Mouse (Mus musculus) megakaryocyte progenitor cell, adult 5-6 weeks (primary cell): Measurements from ENCODE around the gene Phgr1. TPM values are rescaled to one million over a fixed set of nuclear protein-coding genes. Genes with fewer than 3 reads are reported as not detected.

Source experiments
- ATAC-seq: replicated peaks from 2 replicates; pipeline ENCODE4 v1.8.0; 2016; ENCODE audit warnings: mild to moderate bottlenecking, moderate TSS enrichment, inconsistent platforms; ENCODE audit not compliant: poor library complexity
- total RNA-seq, 2 experiments: library from RNA; stranded (forward) in 1 of 2; stranded (reverse) in 1 of 2; fragments of 157-497, 149-512 nt in 1 of 2; fragments of 200-1000 nt in 1 of 2; gene quantifications; 2 replicates each; pipeline versions ENCODE4 v1.2.3 to v1.2.4; 2015 to 2017

The Phgr1 gene
- total RNA-seq, 2 experiments from 2014 or later: not detected

- no peak for ATAC-seq
Observed at GRCm38 (mm10) chr2:118749341-118749884, 23.2 kb upstream of the Phgr1 start.

GRCm38 (mm10) chr2:118750476-118750875 is 22.1 kb upstream of the Phgr1 start:
- ATAC-seq: no peak

- no peak for ATAC-seq
Observed at GRCm38 (mm10) chr2:118751896-118752791, 20.4 kb upstream of the Phgr1 start.

DNA sequence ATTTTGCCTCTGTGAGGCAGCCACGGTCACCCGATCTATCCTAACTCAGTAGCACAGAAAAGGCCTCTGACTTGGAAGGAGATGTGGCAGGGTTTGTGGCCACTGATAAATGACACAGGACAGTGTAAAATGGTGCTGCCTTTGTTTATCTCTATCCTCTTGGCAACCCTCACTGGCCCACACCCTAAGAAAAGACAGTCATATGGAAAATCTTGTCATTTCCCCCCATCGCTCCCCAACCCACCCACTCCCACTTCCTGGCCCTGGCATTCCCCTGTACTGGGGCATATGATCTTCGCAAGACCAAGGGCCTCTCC is 19.8 kb upstream of the Phgr1 start:
- ATAC-seq: peak; percentile 72

GRCm38 (mm10) chr2:118754143-118754542 is 18.4 kb upstream of the Phgr1 start:
- no peak for ATAC-seq

- ATAC-seq: no peak
Observed at GRCm38 (mm10) chr2:118755407-118755806, 17.2 kb upstream of the Phgr1 start.

DNA sequence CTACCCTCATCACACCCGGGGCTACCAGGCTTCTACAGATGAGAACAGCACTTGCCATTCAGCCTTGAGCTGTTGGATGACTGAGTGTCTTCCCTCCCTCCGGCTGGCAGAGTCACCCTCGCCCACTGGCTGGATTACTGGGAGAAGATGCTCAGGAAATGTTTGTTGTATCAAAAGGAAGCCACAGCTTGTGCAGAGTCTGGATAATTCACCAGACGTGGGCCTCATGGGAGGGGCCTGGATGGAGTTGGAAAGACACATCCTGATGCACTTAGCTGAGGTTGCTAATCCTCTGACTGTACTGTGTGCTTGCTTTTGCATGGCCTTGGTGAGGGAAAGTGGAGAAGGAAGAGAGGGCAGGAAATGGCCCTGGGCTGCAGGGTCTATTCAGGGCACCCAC is 16.5 kb upstream of the Phgr1 start:
- no peak for ATAC-seq

DNA sequence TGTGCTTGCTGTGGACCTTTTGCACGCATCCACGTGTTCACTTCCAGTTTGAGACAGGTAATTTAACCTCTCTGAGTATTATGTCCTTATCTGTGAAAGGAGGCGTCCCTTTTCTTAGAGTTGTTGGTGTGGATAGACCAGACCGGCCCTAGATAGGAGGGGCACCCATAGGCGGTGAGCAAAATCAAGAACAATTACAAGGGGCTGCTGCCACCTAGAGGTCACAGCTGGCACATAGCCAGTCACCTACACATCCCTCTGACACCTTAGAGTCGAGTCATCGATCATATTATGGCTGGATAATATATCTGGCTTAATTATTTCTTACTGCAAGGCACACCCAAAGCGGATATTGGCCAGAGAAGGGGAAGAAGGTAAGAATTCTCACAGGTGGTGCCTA is 12.7 kb upstream of the Phgr1 start:
- ATAC-seq: peak; percentile 68

GRCm38 (mm10) chr2:118760311-118761025 is 12.1 kb upstream of the Phgr1 start:
- no peak for ATAC-seq

GRCm38 (mm10) chr2:118761358-118761757 is 11.2 kb upstream of the Phgr1 start:
- no peak for ATAC-seq

DNA sequence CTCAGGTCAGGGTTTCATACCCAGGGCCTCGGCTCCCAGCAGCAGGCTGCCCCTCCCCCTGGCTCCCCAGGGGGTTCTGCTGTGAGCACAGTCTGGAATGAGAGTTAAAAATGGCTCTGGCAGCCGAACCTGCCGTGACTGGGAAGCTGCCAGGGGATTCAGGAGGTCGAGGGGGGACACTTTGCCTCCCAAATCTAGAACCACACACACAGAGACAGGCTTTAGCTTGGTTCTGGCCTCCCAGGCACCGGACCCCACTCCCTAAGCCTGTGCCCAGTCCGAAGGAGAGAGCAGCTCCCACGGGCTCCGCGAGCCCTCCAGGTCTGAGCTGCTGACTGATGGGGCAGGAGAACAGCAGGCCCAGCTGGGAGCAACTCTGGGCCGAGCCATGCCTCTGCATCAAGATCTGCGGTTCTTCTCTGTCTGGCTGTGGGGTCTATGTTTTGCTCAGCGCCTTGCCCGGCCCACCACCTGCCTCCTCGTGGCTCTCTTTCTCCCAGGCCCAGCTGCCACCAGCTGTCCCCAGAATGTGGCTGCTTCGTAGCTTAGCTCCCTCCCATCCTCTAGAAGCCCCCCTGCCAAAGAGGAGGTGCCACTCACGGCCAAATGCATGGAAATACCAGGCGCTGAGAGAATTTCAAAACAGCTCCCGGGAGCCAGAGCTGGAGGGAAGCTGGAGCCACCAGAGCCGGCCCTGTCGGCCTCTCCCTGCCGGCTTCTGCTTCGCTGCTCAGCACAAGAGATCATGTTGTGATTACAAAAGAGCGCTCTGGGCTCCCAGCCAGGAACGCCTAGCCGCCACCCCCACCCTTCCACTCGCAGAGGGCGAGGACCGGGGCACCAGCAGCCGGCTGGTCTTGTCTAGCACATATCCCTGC is 10.4 kb upstream of the Phgr1 start, which contains the start of gene Ccdc9b:
Gene Ccdc9b, minus strand, starts transcription at position 756 of the 878 bp plus-strand sequence.
- peak; percentile 76 for ATAC-seq

GRCm38 (mm10) chr2:118762784-118763148 is 9.8 kb upstream of the Phgr1 start:
- ATAC-seq: peak; percentile 21

DNA sequence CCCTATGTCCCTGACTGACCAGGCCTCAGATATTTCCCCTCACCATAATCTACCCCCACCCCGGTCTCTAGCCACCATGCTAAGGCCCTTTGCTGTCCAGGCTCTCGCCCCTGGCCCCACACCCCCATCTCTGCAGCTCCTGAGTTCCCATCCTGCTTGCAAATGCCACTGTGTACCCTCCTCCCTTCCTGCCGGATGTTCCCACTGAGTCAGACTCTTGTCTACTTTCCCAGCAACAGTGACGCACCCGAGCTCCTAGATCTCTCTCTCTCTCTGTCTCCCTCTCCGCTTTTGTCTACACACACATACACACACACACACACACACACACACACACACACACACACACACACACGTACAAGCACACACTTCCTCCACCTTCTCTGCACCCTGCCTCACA is 9.1 kb upstream of the Phgr1 start:
- no peak for ATAC-seq

- ATAC-seq: no peak
Observed at GRCm38 (mm10) chr2:118764094-118764831, 8.3 kb upstream of the Phgr1 start.

DNA sequence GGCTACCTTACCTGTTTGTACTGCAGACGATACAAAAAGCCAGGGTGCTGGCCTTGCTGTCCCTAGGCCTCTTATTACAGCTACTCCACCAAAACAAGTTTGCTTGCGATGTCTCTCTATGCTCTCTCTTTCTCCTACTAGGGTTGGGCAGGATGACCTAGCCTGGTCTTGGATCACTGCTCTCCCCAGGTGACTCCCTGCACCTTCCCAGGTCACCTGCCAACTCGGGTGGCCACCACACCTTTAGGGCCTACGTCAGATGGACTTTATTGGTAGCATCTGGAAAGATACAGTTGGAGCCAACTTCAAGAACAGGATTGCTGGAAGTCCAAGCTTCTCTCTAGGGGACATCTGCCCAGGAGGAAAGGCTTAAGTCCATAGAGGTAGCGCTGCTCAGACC is 7.7 kb upstream of the Phgr1 start:
- ATAC-seq: no peak

- ATAC-seq: peak; percentile 29; the same call in 1 of the 2 replicates
Observed at GRCm38 (mm10) chr2:118766041-118767033, 6.2 kb upstream of the Phgr1 start.

DNA sequence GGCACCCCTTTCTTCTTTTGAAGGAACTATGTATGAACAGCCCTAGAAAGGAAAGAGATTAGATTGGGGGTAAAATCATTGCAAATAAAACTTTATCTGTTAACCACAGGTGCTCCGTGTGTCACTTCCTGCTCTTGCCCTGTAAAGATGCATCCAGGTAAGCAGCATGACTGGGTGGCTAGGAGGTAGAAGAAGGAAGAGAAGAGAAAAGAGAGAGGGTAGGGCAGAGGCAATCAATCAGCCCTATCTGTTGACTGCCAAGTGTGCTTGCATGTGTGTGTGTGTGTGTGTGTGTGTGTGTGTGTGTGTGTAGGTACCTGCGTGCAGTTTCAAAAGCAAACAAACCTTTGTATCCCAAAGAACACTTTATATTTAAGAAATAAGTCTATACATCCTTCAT is 2.0 kb downstream of the Phgr1 start:
- no peak for ATAC-seq

DNA sequence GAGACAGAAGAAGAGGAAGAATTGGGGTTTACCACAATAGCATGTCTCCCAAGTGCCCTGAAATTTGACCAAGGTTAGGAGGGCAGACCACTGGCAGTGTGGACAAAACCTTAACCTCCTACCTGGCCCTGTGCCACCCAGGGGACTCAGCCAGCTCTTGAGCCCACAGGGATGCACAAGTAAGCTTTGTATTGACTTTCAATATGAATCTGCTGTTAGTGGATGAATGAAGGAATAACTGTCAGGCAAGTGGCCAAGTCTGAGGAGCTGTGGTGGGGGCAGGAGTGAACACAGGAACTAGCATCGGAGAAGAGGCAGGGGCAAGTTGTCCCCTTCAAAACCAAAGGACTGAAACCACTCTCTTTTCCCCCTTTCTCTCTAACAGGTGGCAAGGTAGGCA is 2.8 kb downstream of the Phgr1 start:
- ATAC-seq: 0 out of 2 replicates have a peak, but pooled peaks have one; percentile 7

DNA sequence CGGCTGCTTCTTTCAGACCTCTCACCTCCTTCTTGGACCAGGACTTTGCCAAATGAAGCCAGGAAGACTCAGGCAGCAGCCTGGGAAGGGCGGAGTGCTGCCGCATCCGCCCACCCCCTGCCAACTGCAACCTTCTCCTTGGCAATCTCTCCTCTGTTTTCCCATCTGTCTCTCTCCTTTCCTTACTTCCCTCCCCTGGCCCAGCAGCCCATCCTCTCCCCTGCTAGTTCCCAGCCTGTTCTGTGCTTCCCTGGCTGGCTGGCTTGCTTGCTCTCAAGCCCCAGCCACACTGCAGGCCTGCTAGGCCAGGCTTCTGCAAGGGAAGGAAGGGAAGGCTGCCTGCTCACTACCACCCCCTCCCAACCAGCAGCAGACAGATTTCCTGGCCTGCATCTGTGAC is 3.3 kb downstream of the Phgr1 start:
- no peak for ATAC-seq
